Mouse (Mus musculus) embryo, embryonic 10.5 days (tissue): ENCODE data around the gene Eml4.

ENCODE experiments used
- DNase-seq: peaks from one replicate; pipeline ENCODE4 v3.0.0-alpha.2; 2015; ENCODE audit warnings: low spot score

The Eml4 gene

GRCm38 (mm10) chr17:83499692-83500091 is 149.0 kb downstream of the Eml4 start:
- DNase-seq = no peak

- no peak for DNase-seq
Observed at GRCm38 (mm10) chr17:83503693-83504092, 153.0 kb downstream of the Eml4 start.

GRCm38 (mm10) chr17:83512130-83512529 is 161.4 kb downstream of the Eml4 start:
- no peak for DNase-seq

GRCm38 (mm10) chr17:83513655-83514212 is 163.0 kb downstream of the Eml4 start:
- DNase-seq = peak; percentile 32

DNA sequence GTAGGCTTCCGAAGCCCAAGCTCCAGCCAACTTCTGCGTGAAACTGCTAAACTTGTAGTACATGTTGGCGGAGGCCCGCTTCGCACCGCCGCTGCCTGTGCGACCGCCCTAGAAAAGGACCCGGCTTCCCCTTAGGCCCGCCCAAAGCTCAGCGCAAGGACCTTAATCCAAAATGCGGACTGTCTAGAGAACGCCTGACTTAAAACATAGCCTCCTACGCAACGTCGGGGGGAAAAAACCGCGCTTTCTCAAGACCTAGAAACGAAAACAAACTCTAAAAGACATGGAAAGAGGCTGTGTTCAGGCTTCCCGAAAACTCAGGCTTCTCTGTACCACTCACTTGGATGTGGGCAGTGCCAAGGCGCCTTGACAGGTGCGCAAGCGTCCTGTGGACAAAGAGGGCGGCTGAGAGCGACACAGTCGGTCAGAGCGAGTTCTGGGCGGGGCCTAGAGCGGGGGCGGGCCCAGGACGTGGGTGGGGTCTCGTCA is 163.5 kb downstream of the Eml4 start:
- DNase-seq = peak; percentile 97

DNA sequence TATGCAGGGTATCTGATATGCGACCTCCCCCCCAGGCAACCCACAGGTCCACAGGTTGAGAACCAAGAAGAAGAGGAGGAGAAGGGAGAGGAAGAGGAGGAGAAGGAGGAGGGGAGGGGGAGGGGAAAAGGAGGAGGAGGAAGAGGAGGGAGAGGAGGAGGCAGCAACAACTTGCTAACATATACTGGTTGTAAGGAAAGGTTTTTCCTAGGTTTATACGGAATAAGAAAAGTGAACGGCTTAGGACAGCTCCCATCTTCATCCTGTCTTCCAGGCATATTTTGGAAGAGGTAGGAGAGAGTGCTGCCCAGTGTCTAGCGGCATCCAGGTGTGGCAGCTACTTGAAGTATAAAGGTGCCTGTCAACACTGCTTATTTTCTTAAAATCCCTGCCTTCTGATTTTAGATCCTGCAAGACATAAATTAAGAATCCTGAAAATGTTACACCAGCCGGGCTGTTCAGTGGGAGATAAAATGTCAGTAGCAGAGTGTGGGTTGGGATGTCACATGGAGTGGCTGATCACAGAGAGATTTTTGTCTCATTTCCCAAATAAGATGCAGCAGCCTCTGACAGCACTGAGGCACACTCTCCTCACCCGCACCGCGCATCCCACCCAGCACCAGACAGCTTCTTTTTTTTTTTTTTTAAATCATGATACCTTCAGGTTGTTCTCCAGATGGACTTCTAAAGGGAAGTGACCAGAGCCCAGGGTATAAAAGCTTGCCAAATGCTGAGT is 166.7 kb downstream of the Eml4 start, which contains the start of gene Cox7a2l:
TSS of gene Cox7a2l (minus strand) at position 51 of the 736 bp plus-strand sequence.
- no peak for DNase-seq

GRCm38 (mm10) chr17:83521881-83522280 is 171.2 kb downstream of the Eml4 start:
- no peak for DNase-seq

GRCm38 (mm10) chr17:83522590-83523379 is 172.1 kb downstream of the Eml4 start:
- no peak for DNase-seq

DNA sequence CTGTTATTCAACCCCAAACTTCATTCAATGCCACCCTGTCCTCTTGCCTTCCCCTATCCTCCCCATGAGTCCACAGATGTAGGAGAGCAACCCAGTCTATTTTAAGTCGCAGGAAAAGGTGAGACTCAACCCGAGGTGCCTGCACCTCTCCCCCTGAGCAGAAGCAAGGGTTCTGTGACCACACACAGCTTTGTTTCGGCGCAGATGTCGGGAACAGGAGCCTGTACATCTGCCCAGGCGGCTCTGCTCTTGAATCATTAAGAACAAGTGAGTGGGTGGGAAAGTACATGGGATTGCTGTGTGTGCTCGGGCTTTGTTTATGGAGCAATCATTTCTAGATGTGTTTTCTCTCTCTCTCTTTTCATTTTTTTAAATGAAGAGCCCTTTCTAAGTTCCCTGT is 174.0 kb downstream of the Eml4 start:
- no peak for DNase-seq

- DNase-seq = peak; percentile 50
Observed at GRCm38 (mm10) chr17:83525596-83525995, 174.9 kb downstream of the Eml4 start.

DNA sequence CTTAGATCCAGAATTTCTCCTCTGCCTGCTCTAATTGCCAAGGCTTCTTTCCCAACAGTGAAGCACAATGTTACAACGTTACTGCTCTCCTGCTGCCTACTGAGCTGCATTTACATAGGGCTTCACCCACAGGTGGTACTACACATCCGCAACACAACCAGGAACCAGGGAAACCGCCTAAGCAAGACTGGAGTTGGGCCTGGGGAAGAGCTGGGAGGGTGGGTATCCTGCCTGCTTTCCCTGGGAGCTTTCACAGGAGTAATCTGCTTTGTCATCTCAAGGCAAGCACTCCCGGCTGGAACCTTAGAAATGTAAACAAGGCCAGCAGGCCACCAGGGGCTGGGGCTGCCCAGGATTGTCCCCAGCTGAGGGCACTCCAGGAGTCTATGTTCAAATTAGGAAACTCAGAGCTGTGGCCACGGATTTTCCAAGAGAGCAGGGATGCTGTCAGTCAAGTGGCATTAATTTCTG is 175.4 kb downstream of the Eml4 start:
- DNase-seq = peak; percentile 60

GRCm38 (mm10) chr17:83526624-83527532 is 176.1 kb downstream of the Eml4 start:
- DNase-seq = peak; percentile 87

GRCm38 (mm10) chr17:83527651-83528381 is 177.1 kb downstream of the Eml4 start:
- peak; percentile 79 for DNase-seq
